Mouse (Mus musculus) myocyte (in vitro differentiated cells): ENCODE data around the gene Plekhd1. TPM values are rescaled to one million over a fixed set of nuclear protein-coding genes. Genes with fewer than 3 reads are reported as not detected.

Experiments used
- H3K27me3 ChIP-seq: one replicate; pipeline ENCODE4 v1.6.1; 2011; ENCODE audit not compliant: control insufficient read depth, insufficient read depth, insufficient read length
- H3K36me3 ChIP-seq: one replicate; pipeline ENCODE4 v1.6.1; 2011; ENCODE audit not compliant: control insufficient read depth, insufficient read depth
- H3K4me2 ChIP-seq: one replicate; pipeline ENCODE4 v1.6.1; 2011; ENCODE audit warnings: low read depth, control low read depth
- H3K4me3 ChIP-seq: one replicate; pipeline ENCODE4 v1.5.1; 2011; ENCODE audit warnings: mild to moderate bottlenecking, control low read depth, moderate library complexity
- H3K79me2 ChIP-seq: one replicate; pipeline ENCODE4 v1.6.1; 2011; ENCODE audit not compliant: control insufficient read depth, insufficient read depth
- H3ac ChIP-seq: one replicate; pipeline ENCODE4 v1.6.1; 2011; ENCODE audit not compliant: control insufficient read depth, insufficient read length
- CEBPB ChIP-seq: IDR thresholded peaks from 2 replicates; pipeline ENCODE4 v1.6.1; 2011; ENCODE audit warnings: mild to moderate bottlenecking, moderate library complexity; ENCODE audit not compliant: poor library complexity, insufficient read depth, severe bottlenecking
- E2F4 ChIP-seq: IDR thresholded peaks from one replicate; pipeline ENCODE4 v1.6.1; 2011; ENCODE audit warnings: mild to moderate bottlenecking, control low read depth, moderate library complexity; ENCODE audit not compliant: insufficient read depth
- MAX ChIP-seq: IDR thresholded peaks from one replicate; pipeline ENCODE4 v1.6.1; 2011; ENCODE audit warnings: low read depth, mild to moderate bottlenecking, control low read depth
- MYOD1 ChIP-seq, 3 experiments: IDR thresholded peaks; one replicate each; pipeline ENCODE4 v1.6.1; 2011; ENCODE audit warnings: control low read depth in 2 of 3, low read depth in 2 of 3, mild to moderate bottlenecking in 2 of 3, moderate library complexity in 1 of 3; ENCODE audit not compliant: insufficient read length in 2 of 3, control insufficient read depth in 1 of 3
- MYOG ChIP-seq, 3 experiments: IDR thresholded peaks; one replicate each; pipeline ENCODE4 v1.6.1; 2011; ENCODE audit warnings: control low read depth in 2 of 3, low read depth in 2 of 3, mild to moderate bottlenecking in 2 of 3; ENCODE audit not compliant: insufficient read length in 2 of 3, control insufficient read depth in 1 of 3, insufficient read depth in 1 of 3
- POLR2A ChIP-seq: IDR thresholded peaks from one replicate; pipeline ENCODE4 v1.6.1; 2011; ENCODE audit warnings: low read depth, mild to moderate bottlenecking, control low read depth, moderate library complexity; ENCODE audit not compliant: insufficient read length
- POLR2AphosphoS2 ChIP-seq: IDR thresholded peaks from one replicate; pipeline ENCODE4 v1.6.1; 2011; ENCODE audit warnings: low read depth, control low read depth; ENCODE audit not compliant: insufficient read length
- REST ChIP-seq: IDR thresholded peaks from one replicate; pipeline ENCODE4 v1.6.1; 2011; ENCODE audit warnings: mild to moderate bottlenecking, control low read depth, moderate library complexity; ENCODE audit not compliant: insufficient read depth, insufficient read length
- SRF ChIP-seq: IDR thresholded peaks from one replicate; pipeline ENCODE4 v1.6.1; 2011; ENCODE audit warnings: low read depth; ENCODE audit not compliant: control insufficient read depth, insufficient read length
- TCF12 ChIP-seq: IDR thresholded peaks from one replicate; pipeline ENCODE4 v1.6.1; 2011; ENCODE audit warnings: mild to moderate bottlenecking, control low read depth; ENCODE audit not compliant: poor library complexity, insufficient read depth, severe bottlenecking
- TCF3 ChIP-seq: IDR thresholded peaks from one replicate; pipeline ENCODE4 v1.6.1; 2011; ENCODE audit warnings: low read depth, control low read depth; ENCODE audit not compliant: insufficient read length
- USF1 ChIP-seq: IDR thresholded peaks from one replicate; pipeline ENCODE4 v1.6.1; 2011; ENCODE audit warnings: low read depth, mild to moderate bottlenecking, control low read depth, moderate library complexity
- polyA plus RNA-seq: library from polyadenylated mRNA; unstranded; fragments of >200 nt; fragmentation: generic; extraction: Trizol; gene quantifications from one replicate; pipeline ENCODE4 v1.2.1, GENCODE M21; 2012; ENCODE audit warnings: missing spikeins

Plekhd1 gene
- polyA plus RNA-seq, 1 experiment, result not detected

DNA sequence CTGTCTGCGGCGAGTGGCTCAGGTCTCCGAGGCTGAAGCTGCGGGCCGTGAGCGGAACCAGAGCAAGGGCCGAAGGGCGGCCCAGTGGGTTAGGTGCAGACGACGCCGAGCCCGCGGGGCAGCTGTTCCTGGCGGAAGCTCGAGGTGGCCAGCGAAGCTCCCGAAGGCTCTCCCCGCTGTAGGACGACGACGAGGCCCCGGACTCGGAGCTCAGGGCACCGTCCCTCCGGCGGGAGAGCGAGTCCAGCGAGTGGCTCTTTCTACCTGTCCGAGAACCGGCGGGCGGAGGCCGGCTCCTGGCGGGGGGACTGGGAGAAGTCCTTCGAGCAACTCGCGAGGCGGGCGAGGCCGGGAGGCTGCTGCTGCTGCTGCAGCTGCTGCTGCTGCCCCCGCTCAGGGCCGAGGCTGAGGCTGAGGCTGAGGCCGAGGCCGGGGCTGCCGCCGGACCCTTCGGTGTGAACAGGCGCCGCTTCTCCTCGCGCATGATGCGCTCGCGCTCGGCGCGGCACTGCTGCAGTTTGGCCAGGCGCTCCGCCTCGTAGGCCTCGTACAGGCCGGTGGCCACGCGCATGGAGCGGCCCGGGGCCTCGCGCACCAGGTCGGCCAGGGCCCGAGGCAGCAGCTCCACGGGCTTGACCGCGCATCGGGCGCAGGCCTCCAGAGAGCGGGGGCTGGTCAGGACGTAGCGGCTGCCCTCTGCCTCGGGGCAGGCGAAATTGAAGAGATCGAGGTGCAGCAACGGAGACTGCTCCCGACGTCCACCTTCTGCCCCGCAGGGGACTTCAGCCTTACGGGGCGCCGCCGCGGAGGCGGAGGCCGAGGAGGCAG is 66.4 kb downstream of the Plekhd1 start:
- H3K79me2 ChIP-seq, result no peaks in the 10 kb centered on the region
- H3K27me3 ChIP-seq, result peaks cover 64% of the 10 kb centered on the region
- H3K4me3 ChIP-seq, result no peak overlapping the region
- H3K36me3 ChIP-seq, result no peaks in the 10 kb centered on the region
- H3ac ChIP-seq, result no peak overlapping the region
- TF ChIP-seq MYOG (IDR thresholded peaks at IDR 0.05; ENCODE audit: control insufficient read depth in 1 of 3, insufficient read depth in 1 of 3, insufficient read length in 2 of 3, low read depth in 2 of 3) (no peak), TCF12 (no peak)
- peak overlapping the region; percentile 34 for H3K4me2 ChIP-seq

DNA sequence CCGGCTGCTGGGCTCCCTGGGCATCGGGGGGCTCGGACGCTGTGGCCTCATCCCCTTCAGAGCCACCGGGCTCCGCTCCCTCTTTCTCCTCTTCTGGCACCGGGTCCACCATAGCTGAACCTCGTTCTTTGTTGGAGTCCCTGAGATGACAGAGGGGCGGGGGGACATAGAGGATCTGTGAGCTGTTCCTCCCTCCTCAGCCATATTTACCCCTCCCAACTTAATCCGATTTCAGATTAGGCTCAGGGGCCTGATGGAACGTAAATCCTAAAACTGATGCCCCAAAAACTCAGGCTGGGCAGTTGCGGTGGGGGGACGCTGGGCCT is 67.0 kb downstream of the Plekhd1 start:
- Histone ChIP-seq H3K27me3 (peaks cover 64% of the 10 kb centered on the region), H3K79me2 (no peaks in the 10 kb centered on the region), H3K36me3 (no peaks in the 10 kb centered on the region), H3K4me2 (no peak overlapping the region), H3ac (no peak overlapping the region), H3K4me3 (no peak overlapping the region)
- TF ChIP-seq MAX, result no peak
- no peak for TF ChIP-seq REST
- TF ChIP-seq E2F4, result no peak
- no peak for TF ChIP-seq MYOD1 (IDR thresholded peaks at IDR 0.05; ENCODE audit: control insufficient read depth in 1 of 3, insufficient read length in 2 of 3, low read depth in 2 of 3)
- TF ChIP-seq USF1, result no peak
- no peak for TF ChIP-seq MYOG (IDR thresholded peaks at IDR 0.05; ENCODE audit: control insufficient read depth in 1 of 3, insufficient read depth in 1 of 3, insufficient read length in 2 of 3, low read depth in 2 of 3)
- no peak for TF ChIP-seq TCF12
- no peak for TF ChIP-seq TCF3

DNA sequence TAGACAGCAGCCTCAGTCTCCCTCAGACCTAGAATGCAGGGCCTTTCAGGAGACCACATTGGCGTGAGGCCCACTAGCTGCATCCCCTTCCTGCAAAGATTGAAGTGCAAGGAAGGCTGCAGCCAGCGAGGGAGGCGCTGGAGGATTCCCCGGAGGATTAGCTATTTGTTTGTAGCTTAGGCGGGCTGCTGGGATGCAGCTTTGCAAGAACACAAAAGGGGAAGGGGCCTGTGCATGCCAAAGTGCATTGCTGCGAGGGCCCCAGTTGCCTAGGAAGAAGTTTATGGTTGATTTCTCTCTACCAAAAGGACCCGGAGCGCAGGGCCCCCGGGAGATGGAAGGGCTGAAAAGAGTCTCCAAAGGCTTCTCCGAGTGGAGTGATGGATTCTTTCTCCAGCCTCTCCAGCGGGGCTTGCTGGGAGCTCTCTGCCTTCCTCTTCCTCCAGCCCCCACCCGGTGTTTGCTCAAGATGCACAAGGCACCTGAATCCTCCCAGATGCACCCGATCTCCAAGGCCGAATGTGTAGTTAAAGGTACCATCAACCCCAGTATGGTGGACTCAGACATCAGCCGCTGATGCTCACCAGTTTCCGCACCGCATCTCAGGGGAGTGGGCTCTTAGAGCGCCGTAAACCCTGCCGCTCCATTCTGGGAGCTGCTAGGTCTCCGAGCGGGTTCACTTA is 67.5 kb downstream of the Plekhd1 start:
- TF ChIP-seq E2F4 (no peak), MYOG (IDR thresholded peaks at IDR 0.05; ENCODE audit: control insufficient read depth in 1 of 3, insufficient read depth in 1 of 3, insufficient read length in 2 of 3, low read depth in 2 of 3) (no peak), CEBPB (no peak), USF1 (no peak), POLR2A (no peak), TCF12 (no peak), MYOD1 (IDR thresholded peaks at IDR 0.05; ENCODE audit: control insufficient read depth in 1 of 3, insufficient read length in 2 of 3, low read depth in 2 of 3) (no peak), REST (no peak), MAX (no peak), SRF (no peak), POLR2AphosphoS2 (no peak), TCF3 (no peak)

DNA sequence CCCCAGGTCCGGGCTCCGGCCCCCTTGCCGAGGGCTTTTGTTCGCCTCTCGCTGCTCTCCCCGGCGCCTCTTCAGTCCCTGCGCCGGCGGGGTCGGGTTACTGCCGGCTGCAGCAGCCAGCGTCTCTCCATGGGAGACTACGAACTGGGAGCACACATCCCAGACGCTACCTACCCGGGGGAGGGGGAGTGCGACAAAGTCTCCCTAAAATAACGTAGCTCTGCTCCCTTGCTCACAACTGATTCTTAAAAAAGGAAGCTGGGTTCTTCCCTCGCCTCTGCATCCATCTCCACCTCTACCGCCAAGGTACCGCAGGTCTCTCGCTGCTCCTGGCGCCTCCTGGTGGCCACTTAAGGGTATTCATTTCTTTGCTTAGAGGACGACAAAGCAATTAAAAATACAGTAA is 68.0 kb downstream of the Plekhd1 start, which contains the start of gene Ccdc177:
Gene Ccdc177, minus strand, starts transcription at position 292 of the 406 bp plus-strand sequence.
- peaks cover 56% of the 10 kb centered on the region for H3K27me3 ChIP-seq
- H3K36me3 ChIP-seq, result no peaks in the 10 kb centered on the region
- no peak within 1 kb of the TSS for H3ac ChIP-seq
- no peak within 1 kb of the TSS for H3K4me3 ChIP-seq
- TF ChIP-seq TCF3 (no peak), REST (no peak), TCF12 (no peak), E2F4 (no peak), MYOD1 (IDR thresholded peaks at IDR 0.05; ENCODE audit: control insufficient read depth in 1 of 3, insufficient read length in 2 of 3, low read depth in 2 of 3) (no peak), POLR2A (no peak), POLR2AphosphoS2 (no peak), CEBPB (no peak), SRF (no peak), USF1 (no peak), MYOG (IDR thresholded peaks at IDR 0.05; ENCODE audit: control insufficient read depth in 1 of 3, insufficient read depth in 1 of 3, insufficient read length in 2 of 3, low read depth in 2 of 3) (no peak)
- H3K4me2 ChIP-seq, result no peak within 1 kb of the TSS
- H3K79me2 ChIP-seq, result no peaks in the 10 kb centered on the region

More for the DNA sequence above, 67.5 kb downstream of the Plekhd1 start:
- H3K4me2 ChIP-seq, result no peak overlapping the region
- peaks cover 61% of the 10 kb centered on the region for H3K27me3 ChIP-seq
- no peak overlapping the region for H3K4me3 ChIP-seq
- H3K79me2 ChIP-seq, result no peaks in the 10 kb centered on the region
- no peaks in the 10 kb centered on the region for H3K36me3 ChIP-seq
- no peak overlapping the region for H3ac ChIP-seq

DNA sequence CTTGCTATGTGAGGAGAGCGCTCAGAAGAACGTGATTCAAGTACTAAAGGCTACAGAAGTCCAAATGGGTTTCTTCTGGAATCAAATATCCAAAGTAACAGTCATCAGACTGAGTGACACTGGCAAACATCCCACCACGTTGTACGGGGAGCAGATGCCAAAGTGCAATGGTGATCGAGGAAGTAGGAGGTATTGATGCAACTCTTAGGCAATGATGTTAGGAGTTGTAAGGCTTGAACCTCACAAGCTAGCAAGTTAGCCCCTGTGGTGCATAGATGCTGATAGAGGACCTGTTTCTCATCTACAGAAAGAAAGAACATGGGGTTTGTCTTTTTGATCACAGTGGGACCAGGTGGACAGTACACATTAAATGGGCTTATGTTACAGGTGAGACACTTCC is 70.6 kb downstream of the Plekhd1 start:
- Histone ChIP-seq H3K4me2 (no peak overlapping the region), H3ac (no peak overlapping the region), H3K79me2 (no peaks in the 10 kb centered on the region), H3K27me3 (peaks cover 43% of the 10 kb centered on the region), H3K4me3 (no peak overlapping the region), H3K36me3 (no peaks in the 10 kb centered on the region)
- no peak for TF ChIP-seq USF1
- TF ChIP-seq POLR2A, result no peak
- peak; percentile 60; the same call in 1 of the 2 replicates for TF ChIP-seq CEBPB
